Mouse (Mus musculus): ENCODE results near the gene Nr2c2ap. TPM values are rescaled to one million over a fixed set of nuclear protein-coding genes. Genes with fewer than 3 reads are reported as not detected.
A peak's percentile ranks its signal among the peaks of the same experiment; 100 is the strongest.

Nr2c2ap gene
- total RNA-seq, 2 experiments from 2014 or later = 14.8 to 17.1 TPM

GRCm38 (mm10) chr8:70166504-70167110 is 35.5 kb downstream of the Nr2c2ap start:
- DNase-seq = peak; percentile 84

GRCm38 (mm10) chr8:70170116-70170515 is 39.0 kb downstream of the Nr2c2ap start:
- DNase-seq = no peak

- DNase-seq = no peak
Observed at GRCm38 (mm10) chr8:70170748-70171147, 39.6 kb downstream of the Nr2c2ap start.

GRCm38 (mm10) chr8:70171240-70171639 is 40.1 kb downstream of the Nr2c2ap start:
- no peak for DNase-seq

- DNase-seq = peak; percentile 92
Observed at GRCm38 (mm10) chr8:70172043-70172681, 41.0 kb downstream of the Nr2c2ap start, which contains the start of gene Tmem161a. Gene Tmem161a, plus strand, starts transcription at chr8:70172356.

GRCm38 (mm10) chr8:70173320-70173719 is 42.2 kb downstream of the Nr2c2ap start:
- no peak for DNase-seq

GRCm38 (mm10) chr8:70174079-70174478 is 42.9 kb downstream of the Nr2c2ap start:
- peak; percentile 46 for DNase-seq

- DNase-seq = no peak
Observed at GRCm38 (mm10) chr8:70178231-70178630, 47.1 kb downstream of the Nr2c2ap start.

- DNase-seq = no peak
Observed at GRCm38 (mm10) chr8:70179082-70179481, 47.9 kb downstream of the Nr2c2ap start.

- no peak for DNase-seq
Observed at GRCm38 (mm10) chr8:70181212-70181902, 50.2 kb downstream of the Nr2c2ap start.

- no peak for DNase-seq
Observed at GRCm38 (mm10) chr8:70181903-70182252, 50.7 kb downstream of the Nr2c2ap start.

GRCm38 (mm10) chr8:70183194-70183593 is 52.1 kb downstream of the Nr2c2ap start:
- DNase-seq = no peak

Small RNA genes lying within 50 kb of the gene (microRNA-seq; reads per million reads assigned to microRNA genes)
- 0 to 0.69 reads per million in 2 experiments for gene Mir7066

Other genes with a start within 250 kb of the Nr2c2ap start
- gene Cilp2, start 243.6 kb upstream of the Nr2c2ap start, total RNA-seq (2021) = under 1 TPM; 0.50 to 0.74 TPM
- under 1 TPM in 1 of 2 experiments, not detected in 1; 0.33 TPM for gene Tssk6, start 229.1 kb upstream of the Nr2c2ap start, total RNA-seq (2021)
- 100 to 1,000 TPM; 286 to 326 TPM for gene Ndufa13, start 228.8 kb upstream of the Nr2c2ap start, total RNA-seq (2021)
- gene Yjefn3, start 228.6 kb upstream of the Nr2c2ap start, total RNA-seq (2021) = 1 to 10 TPM; 6.2 to 8.6 TPM
- gene Gatad2a, start 134.9 kb upstream of the Nr2c2ap start, total RNA-seq (2021) = 10 to 100 TPM; 75.9 to 79.5 TPM
- 10 to 100 TPM; 39.5 to 40.8 TPM for gene Mau2, start 88.6 kb upstream of the Nr2c2ap start, total RNA-seq (2021)
- 10 to 100 TPM; 23.2 to 23.8 TPM for gene Sugp1, start 88.5 kb upstream of the Nr2c2ap start, total RNA-seq (2021)
- 1 to 10 TPM in 1 of 2 experiments, under 1 TPM in 1; 0.95 to 1.0 TPM for gene Tm6sf2, start 58.4 kb upstream of the Nr2c2ap start, total RNA-seq (2021)
- gene Hapln4, start 47.9 kb upstream of the Nr2c2ap start, total RNA-seq (2021) = not detected
- 1 to 10 TPM in 1 of 2 experiments, under 1 TPM in 1; 0.81 to 1.2 TPM for gene Ncan, start 10.5 kb upstream of the Nr2c2ap start, total RNA-seq (2021)
- gene Rfxank, start 7.8 kb downstream of the Nr2c2ap start, total RNA-seq (2021) = 10 to 100 TPM; 25.4 to 25.8 TPM
- gene Borcs8, start 8.2 kb downstream of the Nr2c2ap start, total RNA-seq (2021) = 10 to 100 TPM; 28.0 to 29.1 TPM
- gene Mef2b, start 8.4 kb downstream of the Nr2c2ap start, total RNA-seq (2021) = under 1 TPM; 0.20 to 0.21 TPM
- gene Tmem161a, start 41.0 kb downstream of the Nr2c2ap start, total RNA-seq (2021) = 100 to 1,000 TPM; 100 to 110 TPM
- gene Slc25a42, start 81.0 kb downstream of the Nr2c2ap start, total RNA-seq (2021) = 10 to 100 TPM; 25.9 to 28.0 TPM
- 10 to 100 TPM; 52.2 to 55.4 TPM for gene Sugp2, start 102.9 kb downstream of the Nr2c2ap start, total RNA-seq (2021)
- gene Armc6, start 103.1 kb downstream of the Nr2c2ap start, total RNA-seq (2021) = 10 to 100 TPM; 10.2 to 10.6 TPM
- gene Homer3, start 151.5 kb downstream of the Nr2c2ap start, total RNA-seq (2021) = 10 to 100 TPM; 36.2 to 36.4 TPM
- gene Ddx49, start 171.2 kb downstream of the Nr2c2ap start, total RNA-seq (2021) = 10 to 100 TPM; 37.2 to 46.4 TPM
- gene Cope, start 171.2 kb downstream of the Nr2c2ap start, total RNA-seq (2021) = 100 to 1,000 TPM; 176 to 179 TPM
- gene Cers1, start 184.4 kb downstream of the Nr2c2ap start, total RNA-seq (2021) = under 1 TPM; 0.43 to 0.56 TPM
- gene Gdf1, start 198.5 kb downstream of the Nr2c2ap start, total RNA-seq (2021) = under 1 TPM in 1 of 2 experiments, not detected in 1; 0.60 TPM
- 10 to 100 TPM; 44.1 to 45.9 TPM for gene Upf1, start 221.9 kb downstream of the Nr2c2ap start, total RNA-seq (2021)
- 1 to 10 TPM; 2.5 to 2.6 TPM for gene Comp, start 242.2 kb downstream of the Nr2c2ap start, total RNA-seq (2021)